Mouse (Mus musculus): ENCODE results near the gene Gm37240.
"Not testable (repeated sequence)": the region's sequence is repeated elsewhere in the genome, so short reads cannot be mapped to it uniquely, and the experiment has no call there.

Gene Gm37240

DNA sequence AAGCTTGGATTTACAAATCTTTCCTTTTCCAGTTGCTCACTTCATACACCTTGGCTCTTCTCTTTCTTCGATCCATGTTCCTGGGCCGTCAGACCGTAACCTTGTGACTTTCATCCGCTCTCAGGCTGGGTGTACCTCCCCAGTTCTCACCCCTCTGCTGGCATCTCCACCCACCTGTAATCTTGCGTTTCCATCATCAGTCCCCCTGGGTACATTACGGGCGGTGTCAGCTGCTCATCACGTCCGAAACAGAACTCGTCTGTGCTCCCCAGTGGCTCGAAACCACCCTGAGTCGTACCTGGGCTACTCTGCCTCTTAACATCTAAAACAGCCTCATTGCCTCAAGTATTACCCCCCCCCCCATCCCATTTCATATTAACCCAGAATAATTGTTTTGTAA, 1215.2 kb downstream of the Gm37240 start:
- DNase-seq (ENCODE audit: low spot score): no peak

- DNase-seq (ENCODE audit: low spot score): no peak
Measured at GRCm38 (mm10) chr3:84668957-84669356, 1218.4 kb downstream of the Gm37240 start.

DNA sequence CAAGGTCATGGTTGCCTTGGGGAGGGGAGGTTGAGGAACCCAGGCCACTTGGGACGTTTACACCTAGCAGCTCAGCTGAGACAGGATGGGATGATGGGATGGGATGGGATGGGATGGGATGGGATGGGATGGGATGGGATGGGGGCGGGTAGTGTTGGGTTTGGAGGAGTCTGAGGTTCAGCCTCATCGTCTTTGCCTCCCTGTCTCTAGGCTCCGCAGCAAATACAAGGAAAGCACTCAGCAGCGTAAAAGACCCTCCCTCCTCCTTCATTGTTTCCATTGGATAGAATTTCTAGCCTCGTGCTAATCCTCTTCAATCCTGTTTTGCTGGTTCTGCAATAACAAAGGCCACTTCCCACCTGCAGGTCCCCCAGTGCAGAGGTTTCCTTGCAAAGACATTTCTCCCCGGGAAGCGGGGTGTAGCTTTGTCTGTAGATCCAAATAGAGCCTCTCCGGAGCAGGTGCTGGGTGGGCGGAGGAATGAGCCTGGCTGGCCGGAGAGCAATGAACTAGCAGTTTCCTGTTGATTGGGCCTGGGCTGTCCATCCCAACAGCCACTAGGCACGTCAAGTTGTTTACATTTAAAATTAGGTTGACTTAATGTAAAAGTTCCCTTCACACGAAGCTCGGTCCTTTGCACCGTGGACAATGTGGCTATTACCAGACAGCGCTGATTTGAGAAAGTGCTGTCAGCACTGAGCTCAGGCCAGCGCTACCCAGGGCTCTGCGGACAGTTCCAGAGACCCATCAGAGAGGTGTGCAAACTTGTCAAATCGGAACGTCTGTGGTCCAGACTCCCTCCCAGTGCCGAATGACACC, 1221.9 kb downstream of the Gm37240 start:
- DNase-seq (ENCODE audit: low spot score): no peak

- no peak for DNase-seq (ENCODE audit: low spot score)
Measured at GRCm38 (mm10) chr3:84664686-84665085, 1222.6 kb downstream of the Gm37240 start.

DNA sequence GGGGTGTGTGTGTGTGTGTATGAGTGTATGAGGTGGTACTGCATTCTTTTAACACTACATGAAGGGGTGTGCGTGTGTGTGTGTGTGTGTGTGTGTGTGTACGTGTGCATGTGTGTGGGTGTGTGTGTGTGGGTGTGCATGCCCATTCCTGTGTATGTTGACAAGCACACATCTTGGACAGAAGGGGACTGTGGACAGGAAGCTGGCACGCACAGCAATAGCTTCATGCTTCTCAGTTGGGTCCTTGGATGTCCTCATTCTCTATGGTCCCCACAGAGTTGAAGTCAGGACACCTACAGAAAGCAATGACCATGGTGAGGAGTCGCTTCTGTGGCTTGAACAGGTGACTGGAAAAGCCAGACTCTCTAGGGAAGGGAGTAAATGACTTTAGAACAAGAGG, 1223.5 kb downstream of the Gm37240 start:
- DNase-seq (ENCODE audit: low spot score): no peak

DNA sequence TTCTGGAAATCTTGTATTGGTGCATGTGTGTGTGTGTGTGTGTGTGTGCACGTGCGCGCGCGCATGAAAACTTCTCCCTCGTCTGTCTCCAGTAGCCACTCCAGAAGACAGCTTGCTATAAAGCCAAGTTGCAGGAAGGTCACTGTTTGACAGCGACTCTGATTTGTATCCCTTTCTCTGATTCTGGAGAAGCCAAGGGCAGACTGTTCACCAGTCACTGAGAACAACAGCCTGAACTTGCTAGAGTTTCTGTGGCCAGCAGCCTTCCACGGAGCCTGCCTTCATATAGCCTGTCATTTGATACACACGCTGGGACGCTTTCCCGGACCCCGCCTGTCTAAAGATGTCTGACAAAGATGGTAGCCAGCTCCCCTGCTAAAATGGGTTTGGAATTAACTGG, 1224.2 kb downstream of the Gm37240 start:
- no peak for DNase-seq (ENCODE audit: low spot score)

GRCm38 (mm10) chr3:84660380-84660779, 1226.9 kb downstream of the Gm37240 start:
- no peak for DNase-seq (ENCODE audit: low spot score)

DNA sequence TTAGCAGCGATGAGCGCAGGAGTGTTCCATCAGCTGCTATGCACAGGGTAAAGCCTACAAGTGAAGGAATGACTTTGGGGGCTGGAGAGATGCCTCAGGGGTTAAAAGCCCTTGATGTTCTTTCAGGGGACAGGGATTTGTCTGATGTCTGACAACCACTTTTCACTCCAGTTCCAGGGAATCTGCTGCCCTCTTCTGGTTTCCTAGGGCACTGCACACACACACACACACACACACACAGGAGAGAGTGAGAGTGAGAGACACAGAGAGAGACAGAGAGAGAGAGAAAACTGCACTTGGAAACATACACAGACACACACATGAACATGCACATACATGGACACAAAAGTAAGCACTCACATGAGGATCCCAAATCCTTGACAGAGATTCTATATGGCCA, 1228.4 kb downstream of the Gm37240 start:
- DNase-seq (ENCODE audit: low spot score): no peak

DNA sequence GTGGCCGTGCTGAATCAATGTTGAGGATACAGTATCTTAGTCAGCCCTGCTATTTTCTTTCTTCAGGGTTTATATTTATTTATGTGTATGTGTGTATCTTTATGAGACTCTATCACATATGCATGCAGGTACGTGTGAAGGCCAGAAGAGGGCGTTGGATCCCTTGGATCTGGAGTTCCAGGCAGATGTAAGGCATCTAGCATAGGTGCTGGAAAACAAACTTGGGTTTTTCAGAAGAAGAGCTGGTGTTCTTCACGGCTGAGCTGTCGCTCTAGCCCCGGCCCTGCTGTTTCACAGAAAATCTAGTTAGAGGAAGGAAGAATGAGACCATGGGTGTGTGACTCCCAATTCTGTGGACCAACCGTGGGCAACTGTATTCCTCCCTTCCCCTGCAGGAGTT, 1229.3 kb downstream of the Gm37240 start:
- no peak for DNase-seq (ENCODE audit: low spot score)

- no peak for DNase-seq (ENCODE audit: low spot score)
Measured at GRCm38 (mm10) chr3:84657240-84657639, 1230.1 kb downstream of the Gm37240 start.

GRCm38 (mm10) chr3:84655785-84656150, 1231.5 kb downstream of the Gm37240 start:
- not testable (repeated sequence) for DNase-seq (ENCODE audit: low spot score)

DNA sequence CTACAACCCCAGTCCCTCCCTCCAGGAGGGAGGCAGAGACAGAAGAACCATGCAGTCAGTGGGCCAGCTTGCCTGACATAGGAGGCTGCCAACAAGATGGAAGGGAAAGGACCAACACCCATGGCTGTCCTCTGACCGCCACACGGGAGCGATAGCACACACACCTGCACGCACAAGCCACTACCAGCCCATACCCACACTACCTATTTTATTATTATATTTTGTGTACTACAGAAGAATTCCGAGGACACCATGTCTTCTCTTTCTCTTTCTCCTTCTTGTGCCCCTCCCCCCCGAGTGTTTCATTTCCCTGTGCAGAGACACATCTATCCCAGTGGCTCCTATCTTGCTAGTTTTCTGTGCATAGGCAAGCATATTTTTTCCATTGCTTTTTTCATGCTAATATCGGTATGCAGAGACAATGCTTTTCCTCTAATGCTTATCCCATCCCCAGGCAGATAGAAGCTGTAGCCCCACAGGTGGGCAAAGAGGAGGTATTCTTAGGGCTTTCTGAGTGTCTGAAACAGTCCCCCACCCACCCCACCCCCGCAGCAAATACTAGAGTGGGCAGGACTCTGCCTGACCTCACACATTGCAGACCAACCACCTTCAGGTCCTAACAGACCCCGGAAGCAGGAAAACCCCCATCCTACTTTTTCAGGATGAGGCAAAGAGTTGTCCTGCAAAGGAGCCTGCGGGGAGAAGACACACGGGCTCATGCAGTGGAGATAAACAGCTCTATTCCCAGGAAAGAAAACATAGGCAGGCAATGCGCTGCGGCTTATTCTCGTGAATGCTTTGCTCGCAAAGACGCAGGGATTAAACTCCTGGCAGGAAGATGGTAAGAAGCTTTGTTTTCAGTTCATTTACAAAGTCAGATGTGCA, 1232.2 kb downstream of the Gm37240 start:
- no peak for DNase-seq (ENCODE audit: low spot score)

DNA sequence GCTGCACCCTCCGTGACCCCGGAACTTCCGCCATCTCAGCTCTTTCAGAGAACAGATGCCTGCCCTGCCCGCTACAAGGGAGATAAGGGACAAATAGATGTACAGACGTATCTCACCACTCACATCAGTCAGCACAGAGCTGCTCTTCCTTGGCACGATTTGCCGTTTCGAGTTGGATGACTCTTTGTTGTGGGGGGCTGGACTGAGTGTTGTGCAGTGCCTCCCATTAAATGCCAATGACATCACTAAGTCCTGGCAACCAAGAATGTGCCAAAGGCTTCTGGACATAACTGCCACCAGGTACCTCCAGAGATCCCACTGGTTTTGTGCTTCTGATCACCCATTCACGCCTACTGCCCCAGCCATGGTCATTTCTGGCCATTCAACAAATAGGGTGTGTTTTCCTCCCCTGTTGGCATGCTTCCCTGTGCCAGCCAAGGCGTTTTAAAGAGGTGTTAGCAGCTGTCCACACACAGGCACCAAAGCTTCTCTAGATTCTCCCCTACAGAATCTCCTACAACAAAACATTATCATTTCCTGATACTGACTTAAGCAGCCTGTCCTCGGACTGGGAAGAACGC, 1233.0 kb downstream of the Gm37240 start:
- peak; percentile 51 for DNase-seq (ENCODE audit: low spot score)

- no peak for DNase-seq (ENCODE audit: low spot score)
Measured at GRCm38 (mm10) chr3:84653557-84654245, 1233.6 kb downstream of the Gm37240 start.

GRCm38 (mm10) chr3:84652643-84653556, 1234.4 kb downstream of the Gm37240 start:
- no peak for DNase-seq (ENCODE audit: low spot score)

GRCm38 (mm10) chr3:84649578-84650327, 1237.6 kb downstream of the Gm37240 start:
- DNase-seq (ENCODE audit: low spot score): no peak

- not testable (repeated sequence) for DNase-seq (ENCODE audit: low spot score)
Measured at GRCm38 (mm10) chr3:84648069-84648468, 1239.2 kb downstream of the Gm37240 start.

DNA sequence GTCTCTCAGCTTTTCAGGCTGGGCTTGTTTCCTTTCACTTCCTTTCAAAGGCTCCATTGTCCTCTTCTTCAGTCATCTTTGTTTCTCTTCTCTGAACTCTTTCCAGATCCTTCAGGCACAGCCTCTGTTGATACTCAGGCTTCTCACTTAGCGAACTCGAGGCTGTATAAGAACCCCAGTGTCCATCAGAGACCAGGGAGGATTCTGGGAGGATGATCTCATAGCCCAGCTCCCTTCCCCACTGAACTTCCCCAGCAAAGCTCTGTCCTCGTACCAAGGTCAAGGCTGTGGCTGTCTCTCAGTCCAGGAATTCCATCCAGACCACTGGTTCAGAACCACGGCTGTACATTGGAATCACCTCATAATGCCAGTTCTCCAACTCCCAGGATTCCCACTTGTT, 1239.7 kb downstream of the Gm37240 start:
- no peak for DNase-seq (ENCODE audit: low spot score)

DNA sequence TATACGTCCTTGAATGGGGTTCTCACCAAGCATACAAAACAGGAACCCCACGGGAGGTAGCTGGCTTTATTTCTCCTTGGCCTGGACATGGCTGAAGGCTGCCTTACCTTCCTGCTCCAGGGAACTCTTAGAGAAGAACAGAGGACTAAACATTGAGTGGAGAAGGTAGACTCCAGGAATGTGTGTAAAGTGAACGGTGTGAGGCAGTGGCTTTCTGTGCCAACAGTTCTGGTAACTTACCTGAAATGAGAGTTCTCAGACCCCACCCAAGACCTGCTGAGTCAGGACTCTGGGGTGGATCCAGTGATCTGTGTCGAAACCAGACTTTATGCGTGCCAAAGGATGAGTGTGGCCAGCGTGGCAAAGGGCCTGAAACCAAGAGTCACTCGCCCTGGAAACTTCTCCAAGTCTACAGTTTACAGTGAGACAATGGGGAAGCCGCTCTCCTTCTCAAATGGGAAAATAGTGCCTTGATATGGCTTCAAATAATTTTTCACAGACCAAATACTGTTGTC, 1240.9 kb downstream of the Gm37240 start:
- no peak for DNase-seq (ENCODE audit: low spot score)

DNA sequence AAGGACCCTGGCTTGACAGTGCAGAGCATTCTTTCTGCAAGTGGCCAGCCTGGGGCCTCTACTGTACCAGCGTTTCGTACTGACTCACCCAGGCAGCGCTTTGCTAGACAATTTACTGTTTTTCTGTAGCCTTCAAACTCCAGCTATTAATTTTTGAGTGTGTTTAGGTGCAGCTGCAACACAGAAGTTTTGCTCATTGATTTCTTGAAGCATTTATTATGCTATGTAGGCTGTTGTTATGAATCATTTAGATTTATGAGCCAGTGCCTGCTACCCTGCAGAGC, 1241.4 kb downstream of the Gm37240 start:
- no peak for DNase-seq (ENCODE audit: low spot score)

Data from testis, postnatal 10 days (tissue).